Mouse (Mus musculus): ENCODE measurements around the gene Rassf9.
A peak's percentile ranks its signal among the peaks of the same experiment; 100 is the strongest.

Gene Rassf9

GRCm38 (mm10) chr10:102511807-102512461, at the start of gene Rassf9:
Gene Rassf9 (plus strand): TSS chr10:102512222.
- DNase-seq (ENCODE audit: low read depth): no peak

GRCm38 (mm10) chr10:102469412-102469811, 42.6 kb upstream of the Rassf9 start:
- DNase-seq (ENCODE audit: low read depth): no peak

DNA sequence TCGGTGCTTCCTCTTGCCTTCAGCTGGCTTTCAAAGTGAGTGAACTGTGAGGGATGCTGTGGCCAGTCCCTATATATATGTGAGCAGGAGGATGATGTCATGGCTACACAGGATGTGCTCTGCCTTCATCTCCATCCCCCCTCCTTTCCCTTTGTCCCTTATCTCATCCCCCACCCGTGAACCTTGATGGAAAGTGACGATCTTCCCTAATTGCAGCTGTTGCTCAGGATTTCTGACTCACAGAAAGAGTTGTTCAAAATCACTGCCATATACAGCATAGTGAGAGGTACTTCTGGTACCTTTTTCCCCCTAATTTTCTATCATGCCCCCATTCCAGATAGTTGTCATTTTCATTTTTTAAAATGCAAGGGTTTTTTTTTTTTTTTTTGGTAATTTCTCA, 21.6 kb upstream of the Rassf9 start, which contains the start of gene Nts:
Gene Nts (minus strand): TSS at position 101 of the 400 bp plus-strand sequence.
- no peak for DNase-seq (ENCODE audit: low read depth)

GRCm38 (mm10) chr10:102491792-102492191, 20.2 kb upstream of the Rassf9 start:
- DNase-seq (ENCODE audit: low read depth): peak; percentile 6

DNA sequence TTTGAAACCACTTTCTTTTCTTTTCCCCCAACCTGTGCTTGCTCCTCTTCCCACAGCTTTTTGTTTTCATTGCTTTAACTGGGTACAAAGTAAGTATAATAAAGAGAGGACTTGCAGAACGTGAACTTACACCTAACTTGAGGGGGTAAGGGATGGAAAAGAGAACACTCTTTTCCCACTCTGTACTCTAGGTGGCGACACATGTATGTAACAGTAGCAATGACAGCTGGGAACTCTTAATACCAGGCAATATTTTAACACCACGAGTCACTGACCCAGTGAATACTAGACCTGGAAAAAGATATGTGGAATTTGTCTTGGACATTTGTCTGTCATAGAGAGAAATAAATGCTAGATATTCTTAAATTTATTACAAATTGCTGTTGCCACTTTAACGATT, 13.3 kb upstream of the Rassf9 start:
- DNase-seq (ENCODE audit: low read depth): no peak

GRCm38 (mm10) chr10:102507386-102507785, 4.6 kb upstream of the Rassf9 start:
- DNase-seq (ENCODE audit: low read depth): no peak

- no peak for DNase-seq (ENCODE audit: low read depth)
These were observed 588 bp upstream of the Rassf9 start for GRCm38 (mm10) chr10:102511461-102511806.

- DNase-seq (ENCODE audit: low read depth): no peak
These were observed 2.1 kb downstream of the Rassf9 start for GRCm38 (mm10) chr10:102514159-102514558.

DNA sequence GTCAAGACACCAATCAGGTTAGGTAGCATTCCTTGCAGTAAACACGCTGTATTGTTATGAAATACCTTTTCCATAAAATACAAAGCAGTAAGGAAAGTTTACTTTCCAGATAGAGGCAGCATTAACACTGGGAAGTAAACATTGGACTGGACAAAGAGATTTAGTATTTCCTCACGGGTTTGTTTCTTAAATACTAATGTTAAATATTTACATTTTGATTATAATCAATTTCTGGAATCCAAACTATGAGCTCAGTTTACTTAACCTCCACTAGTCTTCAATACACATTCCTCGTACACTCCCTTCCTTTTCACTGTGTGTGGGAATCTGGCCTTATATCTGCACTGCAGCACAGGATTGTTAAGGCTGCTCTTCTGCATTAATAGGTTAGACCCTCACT, 15.9 kb downstream of the Rassf9 start:
- DNase-seq (ENCODE audit: low read depth): no peak

DNA sequence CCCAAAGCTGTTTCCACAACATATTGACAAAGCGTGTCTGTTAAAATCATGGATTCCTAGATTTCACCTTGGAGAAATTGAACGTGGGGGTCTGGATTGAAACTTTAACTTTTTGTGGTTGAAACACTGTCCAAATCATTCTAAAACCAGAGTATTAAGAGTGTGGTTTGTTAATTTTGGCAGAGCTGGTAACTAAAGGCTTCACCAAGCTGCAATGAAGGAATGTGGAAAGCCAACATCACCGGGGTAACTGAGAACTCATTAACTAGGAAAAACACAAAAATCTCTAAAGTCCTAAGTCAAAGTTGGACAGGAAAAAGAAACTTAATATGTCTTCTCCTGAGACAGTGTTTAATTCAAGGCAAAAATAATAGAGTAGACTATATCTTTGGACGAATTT, 41.9 kb downstream of the Rassf9 start:
- DNase-seq (ENCODE audit: low read depth): no peak

- no peak for DNase-seq (ENCODE audit: low read depth)
These were observed 50.5 kb downstream of the Rassf9 start for GRCm38 (mm10) chr10:102562488-102562887.

DNA sequence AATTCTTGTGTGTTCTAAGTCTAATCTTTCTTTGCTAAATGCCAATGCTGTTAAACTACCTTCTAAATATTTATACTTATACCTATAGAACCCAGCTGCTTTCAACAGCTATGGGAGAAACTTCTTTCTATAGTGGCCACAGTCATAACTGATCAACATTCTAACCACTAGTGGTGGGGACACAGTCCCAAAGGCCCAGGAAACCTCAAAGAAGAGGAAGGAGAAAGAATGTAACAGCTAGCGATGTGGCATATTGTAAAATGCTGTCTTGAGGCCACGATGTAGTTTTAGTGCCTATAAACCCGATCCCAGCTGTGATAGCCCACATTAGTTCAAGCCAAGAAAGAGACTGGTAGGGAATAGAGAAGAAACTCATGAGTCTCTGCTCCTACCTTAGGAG, 65.9 kb downstream of the Rassf9 start:
- no peak for DNase-seq (ENCODE audit: low read depth)

DNA sequence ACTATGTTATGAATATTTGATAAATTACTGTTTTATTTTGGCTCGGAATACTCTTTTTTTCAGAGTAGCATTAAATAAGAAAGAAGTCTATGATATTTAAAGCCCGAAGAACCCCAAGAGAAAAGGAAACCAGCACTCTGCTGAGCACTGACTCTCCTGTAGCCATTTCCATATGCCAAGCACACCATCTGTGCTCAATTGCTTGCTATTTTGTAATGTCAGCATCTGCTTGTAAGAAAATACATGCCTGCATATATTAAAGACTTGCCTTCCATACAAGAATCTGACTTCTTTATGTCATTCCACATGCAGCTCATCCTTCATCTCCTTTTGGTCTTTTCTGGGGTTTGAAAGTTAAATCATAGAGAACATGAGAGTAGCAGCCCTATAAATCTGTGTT, 82.3 kb downstream of the Rassf9 start:
- DNase-seq (ENCODE audit: low read depth): no peak
